15 mouse cellular contexts compared by ENCODE assay signal in the genomic region with DNA sequence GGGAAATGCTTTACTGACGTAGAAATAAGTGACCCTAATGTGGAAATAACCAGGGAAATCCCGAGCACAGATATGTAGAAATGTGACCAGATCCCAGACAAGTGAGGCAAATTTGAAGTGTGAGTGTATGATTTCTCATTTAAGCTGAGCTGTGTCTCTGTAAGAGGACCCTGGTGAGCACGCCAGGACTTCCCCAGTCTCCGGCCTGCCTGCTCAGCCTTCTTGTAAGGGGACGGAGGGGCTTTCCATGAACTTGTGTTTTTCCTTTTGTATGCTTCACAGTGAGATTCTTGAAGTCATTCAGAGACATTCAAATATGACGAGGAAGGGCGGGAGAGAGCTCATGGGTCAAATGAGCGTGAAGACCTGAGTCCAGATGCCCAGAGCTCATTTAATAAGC.
"Had no signal": no experiment of that assay in that cellular context is flagged by ENCODE, and none has a peak within 500 bp of the region (broad histone marks: within the 10 kb centered on the region; RNA-seq: fewer than 3 reads in every experiment).

No protein-coding gene starts in this region.

- H3K9ac ChIP-seq: lung, embryonic 14.5 days; midbrain, embryonic 12.5 days; neural tube, embryonic 12.5 days had no signal

- H3K27ac ChIP-seq: midbrain, embryonic 12.5 days; neural tube, embryonic 12.5 days had no signal

- H3K36me3 ChIP-seq: midbrain, embryonic 12.5 days had no signal

- H3K4me3 ChIP-seq: midbrain, embryonic 12.5 days; neural tube, embryonic 12.5 days had no signal

- H3K27me3 ChIP-seq: midbrain, embryonic 12.5 days; neural tube, embryonic 12.5 days had no signal

- DNase-seq: lung, adult 18-20 months; lung, embryonic 14.5 days; lung, postnatal 10 days; lung, postnatal 4 days; midbrain, embryonic 14.5 days; retina, postnatal 1 day; right cerebral cortex, adult 18-20 months; right cerebral cortex, postnatal 25 days; right cerebral cortex, postnatal 4 days; spleen, adult 18-20 months; thymus, adult 18-20 months; thymus, postnatal 14 days; thymus, postnatal 36 days had no signal

- H3K9me3 ChIP-seq: midbrain, embryonic 12.5 days; neural tube, embryonic 12.5 days had no signal

- H3K4me1 ChIP-seq: neural tube, embryonic 12.5 days had no signal

- H3K4me2 ChIP-seq: lung, embryonic 14.5 days; midbrain, embryonic 12.5 days; neural tube, embryonic 12.5 days had no signal
